Mouse (Mus musculus) erythroblast, embryonic 14.5 days (primary cell): ENCODE data around the gene Tedc1. TPM values are rescaled to one million over a fixed set of nuclear protein-coding genes. Genes with fewer than 3 reads are reported as not detected.

ENCODE experiments used
- H3K27me3 ChIP-seq: 2 replicates; pipeline ENCODE4 v1.6.1; 2012; ENCODE audit warnings: inconsistent platforms; ENCODE audit not compliant: control insufficient read depth
- H3K36me3 ChIP-seq: 2 replicates; pipeline ENCODE4 v1.6.1; 2012; ENCODE audit warnings: mild to moderate bottlenecking, inconsistent platforms; ENCODE audit not compliant: control insufficient read depth
- H3K4me1 ChIP-seq: 2 replicates; pipeline ENCODE4 v1.6.1; 2012; ENCODE audit warnings: inconsistent platforms; ENCODE audit not compliant: control insufficient read depth
- H3K4me3 ChIP-seq: replicated peaks from 2 replicates; pipeline ENCODE3; 2012; ENCODE audit warnings: moderate library complexity, mild to moderate bottlenecking, inconsistent platforms
- H3K9me3 ChIP-seq: 2 replicates; pipeline ENCODE4 v1.6.1; 2012; ENCODE audit warnings: low read length, inconsistent platforms, mixed read lengths; ENCODE audit not compliant: control insufficient read depth
- GATA1 ChIP-seq: IDR thresholded peaks from 2 replicates; pipeline ENCODE4 v1.6.1; 2012; ENCODE audit warnings: low read length, inconsistent platforms, mixed read lengths
- TAL1 ChIP-seq: IDR thresholded peaks from 3 replicates; pipeline ENCODE4 v1.6.1; 2012; ENCODE audit warnings: low read length, inconsistent platforms, mixed read lengths
- polyA plus RNA-seq: library from polyadenylated mRNA; stranded (reverse); fragments of >175 nt; gene quantifications from 2 replicates; pipeline ENCODE4 v1.2.3, GENCODE M21; 2012

The Tedc1 gene
- polyA plus RNA-seq, 1 experiment = 2.9 TPM

DNA sequence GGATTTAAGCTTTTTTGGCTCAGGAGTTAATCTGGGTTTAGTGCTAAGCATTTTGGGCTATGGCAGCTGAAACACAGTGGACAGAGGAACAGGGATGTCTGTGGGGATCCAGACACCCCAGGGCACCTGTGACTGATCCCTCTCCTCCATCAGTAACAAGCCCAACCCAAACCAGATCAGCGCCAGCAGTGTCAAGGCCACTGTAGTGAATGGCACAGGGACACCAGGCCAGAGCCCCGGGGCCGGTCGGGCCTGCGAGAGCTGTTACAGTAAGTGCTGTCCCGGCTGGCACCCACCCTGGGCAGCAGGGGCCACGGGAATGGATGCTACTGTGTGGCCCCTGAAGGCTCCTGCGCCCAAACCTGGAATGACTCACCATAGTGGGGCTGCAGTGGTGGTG is 25.5 kb upstream of the Tedc1 start:
- peaks cover 100% of the 10 kb centered on the region for H3K36me3 ChIP-seq
- peaks cover 8% of the 10 kb centered on the region for H3K4me1 ChIP-seq
- H3K27me3 ChIP-seq = no peaks in the 10 kb centered on the region
- no peaks in the 10 kb centered on the region for H3K9me3 ChIP-seq
- no peak for TF ChIP-seq GATA1
- H3K4me3 ChIP-seq = no peak overlapping the region

- TF ChIP-seq GATA1 (no peak), TAL1 (no peak)
Measured at GRCm38 (mm10) chr12:113131601-113132000, 24.6 kb upstream of the Tedc1 start.

DNA sequence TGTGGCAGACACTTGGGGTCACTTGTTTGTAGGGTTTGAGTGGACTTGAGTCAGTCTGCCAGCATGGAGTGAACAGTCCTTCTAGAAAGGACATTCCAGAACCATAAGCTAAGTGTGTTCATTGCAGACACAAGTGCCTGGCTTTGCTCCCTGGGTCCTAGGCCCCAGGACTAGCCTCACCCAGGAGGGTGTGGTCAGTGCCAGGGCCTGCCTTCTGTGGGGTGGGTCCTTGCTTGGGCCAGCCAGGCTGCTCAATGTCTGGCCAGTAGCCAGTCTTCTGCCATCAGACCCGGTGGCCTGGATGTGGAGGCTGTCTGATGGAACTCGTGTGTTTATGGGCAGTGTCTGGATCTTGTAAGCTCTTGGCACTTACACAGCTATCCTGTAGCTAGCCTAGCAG is 23.7 kb upstream of the Tedc1 start:
- H3K27me3 ChIP-seq = no peaks in the 10 kb centered on the region
- H3K9me3 ChIP-seq = no peaks in the 10 kb centered on the region
- no peak overlapping the region for H3K4me3 ChIP-seq
- peaks cover 100% of the 10 kb centered on the region for H3K36me3 ChIP-seq
- TF ChIP-seq GATA1 (no peak), TAL1 (no peak)
- peaks cover 9% of the 10 kb centered on the region for H3K4me1 ChIP-seq

More at GRCm38 (mm10) chr12:113131601-113132000, 24.6 kb upstream of the Tedc1 start:
- Histone ChIP-seq H3K4me1 (peaks cover 8% of the 10 kb centered on the region), H3K9me3 (no peaks in the 10 kb centered on the region), H3K4me3 (no peak overlapping the region), H3K36me3 (peaks cover 100% of the 10 kb centered on the region), H3K27me3 (no peaks in the 10 kb centered on the region)

DNA sequence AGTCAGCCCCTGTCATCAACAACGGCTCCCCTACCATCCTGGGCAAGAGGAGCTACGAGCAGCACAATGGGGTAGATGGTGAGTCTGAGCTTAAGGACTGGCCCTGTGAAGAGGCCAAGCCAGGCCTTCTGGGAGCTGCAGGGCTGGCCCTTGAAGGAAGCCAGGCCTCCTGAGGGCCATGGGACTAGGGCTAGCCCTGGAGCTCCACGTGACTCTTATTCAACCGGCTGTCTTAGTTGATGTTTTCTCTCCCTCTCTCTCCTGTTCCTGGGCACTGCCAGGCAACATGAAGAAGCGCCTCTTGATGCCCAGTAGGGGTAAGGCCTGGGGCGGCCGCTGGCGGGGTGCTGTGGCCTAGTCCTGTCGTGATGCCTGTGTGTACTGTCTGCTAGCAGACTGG is 23.0 kb upstream of the Tedc1 start:
- H3K9me3 ChIP-seq = no peaks in the 10 kb centered on the region
- peaks cover 100% of the 10 kb centered on the region for H3K36me3 ChIP-seq
- TF ChIP-seq GATA1 (no peak), TAL1 (no peak)
- H3K4me3 ChIP-seq = no peak overlapping the region
- peaks cover 14% of the 10 kb centered on the region for H3K4me1 ChIP-seq
- H3K27me3 ChIP-seq = no peaks in the 10 kb centered on the region

- Histone ChIP-seq H3K4me1 (peaks cover 16% of the 10 kb centered on the region), H3K4me3 (no peak overlapping the region), H3K36me3 (peaks cover 98% of the 10 kb centered on the region), H3K9me3 (no peaks in the 10 kb centered on the region), H3K27me3 (0 out of 2 replicates have a peak, but pooled peaks cover under 1% of the 10 kb centered on the region)
- TF ChIP-seq GATA1 (no peak), TAL1 (no peak)
Measured at GRCm38 (mm10) chr12:113133861-113134403, 22.3 kb upstream of the Tedc1 start.

GRCm38 (mm10) chr12:113134502-113134901 is 21.7 kb upstream of the Tedc1 start:
- no peak overlapping the region for H3K4me3 ChIP-seq
- H3K36me3 ChIP-seq = peaks cover 92% of the 10 kb centered on the region
- H3K27me3 ChIP-seq = peaks cover 5% of the 10 kb centered on the region
- no peaks in the 10 kb centered on the region for H3K9me3 ChIP-seq
- peaks cover 21% of the 10 kb centered on the region for H3K4me1 ChIP-seq
- TF ChIP-seq GATA1 (no peak), TAL1 (no peak)

GRCm38 (mm10) chr12:113135401-113135800 is 20.8 kb upstream of the Tedc1 start:
- Histone ChIP-seq H3K36me3 (peaks cover 83% of the 10 kb centered on the region), H3K9me3 (no peaks in the 10 kb centered on the region), H3K4me1 (peaks cover 30% of the 10 kb centered on the region), H3K27me3 (peaks cover 13% of the 10 kb centered on the region), H3K4me3 (no peak overlapping the region)
- no peak for TF ChIP-seq TAL1
- no peak for TF ChIP-seq GATA1

DNA sequence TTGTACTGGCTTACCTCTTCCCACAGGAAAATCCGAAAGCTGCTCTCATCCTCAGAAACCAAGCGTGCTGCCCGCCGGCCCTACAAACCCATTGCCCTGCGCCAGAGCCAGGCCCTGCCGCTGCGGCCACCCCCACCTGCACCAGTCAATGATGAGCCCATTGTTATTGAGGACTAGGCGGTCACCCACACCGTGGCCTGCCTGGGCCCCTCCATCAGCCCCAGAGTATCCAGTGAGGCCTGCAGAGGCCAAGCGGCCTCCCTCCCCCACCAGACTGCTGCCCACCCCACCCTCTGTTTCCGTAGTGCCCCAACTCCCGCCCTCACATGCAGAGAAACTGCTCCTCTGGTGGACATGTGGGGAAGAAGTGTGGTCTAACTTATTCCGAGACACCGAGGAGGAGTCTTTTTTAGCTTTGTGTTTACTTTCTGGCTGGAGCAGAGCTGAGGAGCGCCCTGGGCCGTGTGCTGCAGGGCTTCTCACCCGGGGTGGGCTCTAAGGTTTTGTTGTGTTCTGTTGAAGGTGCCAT is 19.7 kb upstream of the Tedc1 start:
- peaks cover 72% of the 10 kb centered on the region for H3K36me3 ChIP-seq
- no peaks in the 10 kb centered on the region for H3K9me3 ChIP-seq
- no peak overlapping the region for H3K4me3 ChIP-seq
- H3K27me3 ChIP-seq = peaks cover 25% of the 10 kb centered on the region
- H3K4me1 ChIP-seq = peaks cover 42% of the 10 kb centered on the region
- TF ChIP-seq TAL1 (no peak), GATA1 (no peak)

DNA sequence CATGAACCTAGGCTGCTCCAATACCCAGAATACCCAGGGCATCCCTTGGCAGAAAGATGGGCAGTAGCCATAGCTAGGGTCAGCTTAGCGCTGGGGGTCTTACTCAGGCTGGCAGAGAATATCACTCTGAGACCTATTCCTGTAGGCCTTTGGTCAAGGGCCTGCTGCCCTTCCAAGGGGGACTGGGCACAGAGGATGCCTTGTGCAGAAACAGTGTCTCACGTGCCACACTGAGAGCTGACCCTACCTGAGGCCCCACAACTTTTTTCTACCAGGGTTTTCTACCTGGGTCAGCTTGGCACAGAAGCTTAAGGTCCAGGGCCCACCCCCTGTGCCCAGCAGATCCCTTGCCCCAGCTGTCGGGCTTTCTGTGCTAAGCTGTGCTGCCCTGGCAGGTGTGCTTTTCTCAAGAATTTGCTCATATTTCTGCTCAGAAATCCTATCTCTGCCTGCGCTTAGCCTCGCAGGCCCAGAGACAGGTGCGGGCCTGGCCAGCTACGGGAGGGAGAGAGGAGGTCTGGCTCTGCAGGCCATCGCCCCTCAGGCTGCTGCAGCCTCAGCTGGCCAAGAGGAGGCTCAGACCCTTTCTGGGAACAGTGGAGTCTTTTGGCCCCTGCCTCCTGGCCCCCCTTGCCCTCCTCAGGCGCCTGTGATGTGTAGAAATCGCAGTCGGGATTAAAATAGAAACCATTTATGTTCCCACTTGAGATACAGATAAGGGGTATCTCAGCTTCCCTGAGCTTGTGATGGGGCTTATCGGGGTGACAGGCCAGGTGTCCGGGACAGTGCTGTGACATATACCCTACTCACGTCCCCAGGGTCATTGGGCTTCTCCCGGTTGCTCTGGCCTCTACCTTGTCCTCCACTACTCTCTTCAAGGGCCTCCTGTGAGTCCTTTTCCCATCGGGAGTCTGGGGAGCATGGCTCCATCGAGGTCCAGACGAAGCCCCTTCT is 18.7 kb upstream of the Tedc1 start:
- H3K27me3 ChIP-seq = peaks cover 34% of the 10 kb centered on the region
- H3K4me1 ChIP-seq = peaks cover 47% of the 10 kb centered on the region
- H3K36me3 ChIP-seq = peaks cover 62% of the 10 kb centered on the region
- no peak overlapping the region for H3K4me3 ChIP-seq
- TF ChIP-seq GATA1 (no peak), TAL1 (no peak)
- H3K9me3 ChIP-seq = no peaks in the 10 kb centered on the region
